Mouse (Mus musculus): Measurements from ENCODE around the gene Olfr661.
A peak's percentile ranks its signal among the peaks of the same experiment; 100 is the strongest.

Olfr661 gene

DNA sequence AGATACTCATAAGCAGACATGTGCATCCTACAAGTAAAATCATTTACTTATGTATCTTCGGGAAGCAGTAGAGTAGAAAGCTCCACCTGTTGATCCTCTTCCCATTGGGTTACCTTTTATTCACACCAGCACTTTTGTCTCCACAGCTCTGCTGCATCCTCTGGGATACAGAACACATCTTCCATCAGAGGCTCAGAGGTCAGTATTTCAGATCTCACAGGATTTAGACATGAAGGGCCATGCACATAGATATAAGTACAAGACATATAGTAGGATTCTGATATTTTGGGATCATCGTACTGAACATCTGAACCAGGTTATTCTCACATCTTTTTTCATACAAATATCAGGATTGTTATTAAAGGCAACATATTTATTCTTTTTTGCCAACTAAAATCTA, at the start of gene Olfr661:
Gene Olfr661, plus strand, starts transcription at position 301 of the 400 bp plus-strand sequence.
- DNase-seq = no peak

- DNase-seq = peak; percentile 3 to 4
Measured at GRCm38 (mm10) chr7:104646841-104647482, 39.3 kb upstream of the Olfr661 start, which contains the start of gene Olfr658. Gene Olfr658, minus strand, starts transcription at chr7:104647305.

DNA sequence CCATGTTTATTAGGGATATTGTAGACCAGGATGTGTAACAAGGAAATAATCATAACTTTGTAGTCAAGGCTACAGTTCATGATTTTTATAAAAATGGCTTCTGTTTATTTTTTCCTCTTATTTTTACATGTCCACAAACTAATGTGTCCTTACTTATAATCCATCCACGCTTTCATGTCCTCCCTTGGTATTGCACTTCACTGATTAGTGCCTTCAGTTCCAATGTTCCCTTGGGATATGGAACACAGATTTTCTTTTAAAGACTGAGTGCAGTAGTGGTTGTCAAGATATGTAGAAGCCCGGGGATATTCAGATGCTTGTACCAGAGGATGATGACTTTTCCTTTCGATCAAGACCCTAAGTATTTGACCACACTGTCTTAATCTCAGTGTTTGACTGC, 19.8 kb upstream of the Olfr661 start, which contains the start of gene Olfr659:
Gene Olfr659, plus strand, starts transcription at position 301 of the 400 bp plus-strand sequence.
- no peak for DNase-seq

Data from cerebellum, adult 18-20 months (tissue).